Mouse (Mus musculus): ENCODE results near the gene Arhgap1.

DNA sequence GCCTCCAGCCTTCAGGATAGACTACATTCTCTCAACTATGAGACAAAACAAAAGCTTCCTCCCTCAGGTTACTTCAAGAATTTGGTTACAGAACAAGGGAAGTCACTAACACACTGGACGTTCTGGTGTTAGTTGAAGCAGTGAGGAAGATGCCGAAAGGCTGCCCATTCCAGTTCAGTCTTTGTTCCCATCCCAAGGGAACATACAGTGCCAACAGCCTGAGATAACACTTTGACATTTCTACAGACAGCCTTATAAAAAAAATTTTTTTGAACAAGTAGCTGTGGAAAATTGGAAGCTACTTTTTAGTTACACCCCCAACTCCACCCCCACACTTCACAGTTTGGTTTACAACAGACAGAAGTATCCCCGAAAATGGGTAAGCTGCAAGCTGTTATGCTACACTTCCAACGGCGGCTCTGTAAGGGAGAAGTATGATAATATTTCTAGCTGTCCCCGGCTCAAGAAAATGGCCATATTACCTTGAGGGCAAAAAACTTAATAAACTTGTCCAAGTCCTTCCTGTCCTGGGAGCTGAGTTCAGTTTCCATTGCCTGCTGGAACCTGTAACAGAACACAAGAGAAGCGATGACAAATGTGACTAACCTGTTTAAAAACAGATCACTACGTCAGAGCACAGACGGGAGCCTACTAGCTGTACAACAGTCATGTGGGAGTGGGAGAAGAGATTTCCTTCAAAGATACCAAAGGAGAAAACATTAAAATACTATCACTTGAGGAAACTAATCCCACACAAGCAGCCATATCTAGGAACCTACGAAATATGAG lies 46.0 kb downstream of the Arhgap1 start:
- TF ChIP-seq CTCF (IDR thresholded peaks at IDR 0.05; ENCODE audit: low read depth, low read length) (no peak), POLR2AphosphoS5 (IDR thresholded peaks at IDR 0.05; ENCODE audit: insufficient replicate concordance, low read depth, low read length) (no peak)

All from G1E (cell line).